Mouse (Mus musculus): ENCODE measurements around the gene 2410004B18Rik. TPM values are rescaled to one million over a fixed set of nuclear protein-coding genes. Genes with fewer than 3 reads are reported as not detected.

Gene 2410004B18Rik
- total RNA-seq, 2 experiments from 2014 or later = 18.0 to 20.6 TPM

GRCm38 (mm10) chr3:145929525-145930400 lies 8.1 kb upstream of the 2410004B18Rik start:
- no peak for DNase-seq

DNA sequence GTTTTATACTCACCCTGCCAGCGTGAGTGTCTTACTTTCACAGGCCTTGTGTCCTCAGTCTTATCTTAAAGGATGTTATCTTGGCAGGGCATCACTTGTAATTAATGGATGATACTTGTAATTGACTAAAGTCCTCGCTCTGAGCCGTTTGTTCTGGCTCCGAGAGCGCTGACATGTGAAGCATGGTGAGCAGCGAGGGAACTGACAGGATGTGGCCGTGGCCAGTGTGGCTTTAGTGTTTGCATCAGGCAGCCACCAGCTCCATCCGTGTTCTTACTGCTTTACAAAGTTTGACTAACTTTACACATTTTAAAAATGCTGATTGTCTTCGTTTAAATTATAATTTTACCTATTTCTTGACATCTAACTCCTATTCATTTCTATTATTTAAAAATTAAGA lies 4.0 kb upstream of the 2410004B18Rik start:
- no peak for DNase-seq

GRCm38 (mm10) chr3:145938405-145939349 lies 863 bp downstream of the 2410004B18Rik start:
- no peak for DNase-seq

DNA sequence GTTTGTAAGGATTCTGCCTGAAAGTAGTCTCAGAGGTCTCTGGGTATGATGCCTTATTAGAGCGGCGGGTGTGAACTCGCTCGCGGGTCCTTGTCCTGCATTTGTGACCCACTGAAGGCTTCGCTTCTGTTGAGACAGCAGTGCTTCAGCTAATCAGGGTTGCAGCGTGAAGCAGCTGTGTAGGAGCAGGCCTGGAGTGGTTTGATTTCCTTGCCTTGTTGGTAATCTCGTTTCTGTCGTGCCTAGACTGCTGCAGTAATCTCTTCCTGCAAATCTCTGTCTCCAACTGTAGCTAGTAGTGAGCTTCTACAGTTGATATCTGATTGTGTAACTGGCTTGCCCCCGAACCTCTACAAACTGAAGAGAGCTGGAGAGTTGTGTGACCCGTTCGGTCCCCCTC lies 1.6 kb downstream of the 2410004B18Rik start:
- no peak for DNase-seq

DNA sequence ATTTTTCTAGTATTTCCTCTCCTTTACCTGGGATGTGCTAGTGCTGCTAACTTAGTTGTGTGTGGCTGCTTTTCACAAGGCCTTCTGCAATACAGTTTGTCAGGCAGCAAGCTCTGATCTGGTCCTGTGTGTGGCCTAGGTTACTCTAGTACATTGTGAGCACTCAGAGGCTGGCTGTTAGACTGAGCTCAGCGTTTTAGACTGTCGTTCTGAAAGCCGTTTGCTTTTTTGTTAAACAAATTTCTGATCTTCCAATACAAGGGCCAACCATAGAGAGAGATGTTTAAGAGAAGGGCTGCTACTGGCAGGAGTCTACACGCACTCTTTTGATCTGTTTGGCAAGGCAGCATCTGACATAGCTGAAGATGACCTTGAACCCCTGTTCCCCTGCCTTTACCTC lies 2.2 kb downstream of the 2410004B18Rik start:
- no peak for DNase-seq

GRCm38 (mm10) chr3:145941971-145942370 lies 4.2 kb downstream of the 2410004B18Rik start:
- peak; percentile 63 to 86 for DNase-seq

- no peak for DNase-seq
These were observed 6.5 kb downstream of the 2410004B18Rik start for GRCm38 (mm10) chr3:145944348-145944747.

DNA sequence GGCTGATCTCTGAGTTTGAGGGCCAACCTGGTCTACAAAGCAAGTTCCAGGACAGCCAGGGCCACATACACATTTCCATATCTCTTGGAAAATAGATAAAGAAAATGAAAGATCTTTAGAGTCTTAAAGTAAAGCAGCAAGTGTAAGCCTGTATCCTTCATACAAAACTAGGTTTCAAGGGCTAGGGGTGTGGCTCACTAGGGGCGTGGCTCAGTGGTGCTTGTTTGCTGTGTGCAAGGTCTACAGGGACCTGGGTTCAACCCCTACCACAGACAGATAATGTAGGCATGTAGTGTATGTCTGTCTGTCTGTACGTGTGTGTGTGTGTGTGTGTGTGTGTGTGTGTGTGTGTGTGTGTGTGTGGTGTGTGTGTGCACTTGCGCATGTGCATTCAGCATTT lies 8.1 kb downstream of the 2410004B18Rik start:
- no peak for DNase-seq

DNA sequence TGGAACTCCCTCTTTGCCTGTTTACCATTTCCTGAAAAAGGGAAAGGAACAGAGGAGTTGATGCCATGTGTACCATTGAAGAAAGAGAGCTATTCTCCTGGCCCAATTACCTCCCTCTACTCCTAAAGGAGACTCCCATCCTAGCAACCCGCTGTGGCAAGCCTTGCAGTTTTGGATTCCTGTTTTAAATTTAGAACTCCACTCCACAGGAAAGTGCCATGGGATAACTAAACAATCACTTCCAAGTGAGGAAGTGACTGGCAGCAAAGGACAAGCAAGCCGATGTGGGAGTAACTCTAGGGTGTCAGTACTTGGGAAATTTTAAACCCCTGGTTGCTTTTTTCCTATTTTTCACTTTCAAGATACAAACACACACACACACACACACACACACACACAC lies 8.8 kb downstream of the 2410004B18Rik start:
- DNase-seq = no peak

- no peak for DNase-seq
These were observed 9.9 kb downstream of the 2410004B18Rik start for GRCm38 (mm10) chr3:145947539-145948204.

DNA sequence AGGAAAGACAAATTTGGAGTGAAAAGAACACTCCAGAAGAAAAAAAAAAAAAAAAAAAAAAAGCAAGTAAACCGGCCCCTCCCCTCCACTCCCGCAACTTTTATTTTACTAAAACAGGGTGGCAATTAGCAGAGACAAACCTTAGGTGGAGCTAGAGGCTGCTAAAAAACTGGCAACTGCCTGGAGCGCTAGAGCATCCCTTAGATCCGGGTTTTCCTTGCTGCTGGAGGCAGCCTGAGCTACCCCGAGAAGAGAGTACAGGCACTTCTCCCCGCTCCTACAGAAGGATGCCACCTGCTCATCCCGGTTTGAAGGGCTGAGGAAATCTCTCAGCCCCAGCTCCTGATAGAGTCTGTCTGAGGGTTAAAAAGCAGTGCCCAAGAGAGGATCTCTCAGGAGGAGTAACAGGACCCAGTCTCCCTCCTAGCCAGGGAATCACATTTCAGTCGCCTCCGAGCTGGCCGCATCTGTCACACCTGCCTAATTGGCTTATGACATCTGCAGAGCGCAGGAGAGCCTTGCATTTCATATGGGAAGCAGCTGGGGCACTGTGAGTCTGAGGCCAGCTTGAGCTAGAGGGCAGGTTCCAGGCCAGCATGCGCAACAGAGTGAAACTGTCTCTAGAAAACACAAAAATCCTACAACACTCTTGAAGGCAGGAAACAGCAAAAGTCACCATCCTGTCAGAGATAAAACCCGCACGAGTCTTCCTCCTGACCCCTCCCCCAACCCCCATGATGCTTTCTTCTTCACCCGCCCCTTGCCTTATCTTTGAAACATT lies 12.4 kb downstream of the 2410004B18Rik start:
- DNase-seq = peak; percentile 64 to 72

DNA sequence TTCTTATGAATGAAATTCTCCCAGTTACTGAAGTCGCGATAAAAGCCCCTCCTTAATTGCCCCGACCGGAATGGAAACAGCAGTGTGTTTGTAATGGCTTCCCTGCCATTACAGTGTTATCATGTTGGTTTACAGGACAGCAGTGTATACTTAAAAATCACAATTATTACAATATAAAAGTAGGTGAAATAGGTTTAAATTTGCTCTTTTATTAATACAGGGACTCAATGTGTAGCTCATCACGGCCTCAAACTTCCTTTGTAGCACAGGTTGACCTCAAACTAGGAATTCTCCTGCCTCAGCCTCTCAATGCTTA lies 13.0 kb downstream of the 2410004B18Rik start:
- DNase-seq = no peak

DNA sequence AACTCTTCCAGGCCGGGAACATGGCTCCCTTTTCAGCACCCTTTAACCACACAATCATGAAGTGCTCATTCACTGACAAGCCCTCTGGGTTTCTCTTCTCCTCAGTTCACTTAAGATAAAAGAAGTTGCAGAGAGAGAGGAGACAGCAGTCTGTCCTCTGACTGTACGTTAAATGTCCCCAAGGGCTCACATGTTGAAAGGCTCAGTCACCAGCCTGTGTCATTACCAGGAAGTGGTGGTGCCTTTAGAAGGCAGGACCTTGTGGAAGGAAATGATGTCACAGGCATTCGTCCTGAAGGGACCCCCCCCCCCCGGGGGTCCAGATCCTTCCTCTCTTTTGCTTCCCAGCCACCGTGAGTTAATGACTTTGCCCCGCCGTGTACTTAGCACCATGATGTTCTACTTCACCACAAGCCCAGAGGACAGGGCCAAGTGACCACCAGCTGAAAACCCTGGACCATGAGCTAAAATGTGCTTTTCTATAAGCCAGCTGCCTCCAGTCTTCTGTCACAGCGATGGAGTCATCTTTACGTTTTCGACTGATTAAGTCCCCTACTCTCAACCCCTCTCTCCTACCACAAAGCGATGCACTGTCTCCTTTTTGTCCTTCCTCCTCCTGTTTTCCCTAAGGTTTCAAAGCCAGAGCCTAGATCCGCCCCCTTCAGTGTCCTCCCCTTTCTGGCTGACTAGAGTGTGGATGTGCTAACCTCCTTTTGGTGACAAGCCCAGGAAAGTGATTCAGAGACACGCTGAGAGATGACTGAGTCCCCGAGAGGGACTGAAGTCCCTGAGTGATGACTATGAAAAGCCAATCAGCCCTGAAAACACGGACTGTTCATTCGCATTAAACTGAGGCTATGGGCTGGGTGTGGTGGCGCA lies 13.7 kb downstream of the 2410004B18Rik start:
- peak; percentile 68 to 77 for DNase-seq

DNA sequence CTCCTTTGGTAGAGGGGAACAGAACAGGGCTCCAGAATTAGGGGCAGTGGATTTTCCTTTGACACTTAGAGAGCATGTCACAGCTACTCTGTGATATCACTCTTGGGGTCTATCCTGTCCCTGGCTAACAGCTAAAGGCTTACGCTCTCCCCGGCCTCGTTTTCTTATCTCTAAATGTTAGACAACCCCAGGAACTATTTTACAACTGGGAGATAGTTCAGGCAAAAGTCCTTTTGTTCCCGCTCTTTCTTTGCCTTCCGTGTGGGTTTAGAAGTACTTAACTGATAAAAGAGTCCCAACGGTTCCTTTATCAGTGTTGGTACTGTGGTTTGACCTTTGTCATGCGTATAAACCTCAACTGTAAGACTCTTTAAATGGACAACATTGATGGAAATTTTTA lies 15.1 kb downstream of the 2410004B18Rik start:
- no peak for DNase-seq

GRCm38 (mm10) chr3:145953411-145953810 lies 15.6 kb downstream of the 2410004B18Rik start:
- DNase-seq = no peak

- DNase-seq = peak; percentile 31 to 57
These were observed 22.0 kb downstream of the 2410004B18Rik start for GRCm38 (mm10) chr3:145959824-145960223.

DNA sequence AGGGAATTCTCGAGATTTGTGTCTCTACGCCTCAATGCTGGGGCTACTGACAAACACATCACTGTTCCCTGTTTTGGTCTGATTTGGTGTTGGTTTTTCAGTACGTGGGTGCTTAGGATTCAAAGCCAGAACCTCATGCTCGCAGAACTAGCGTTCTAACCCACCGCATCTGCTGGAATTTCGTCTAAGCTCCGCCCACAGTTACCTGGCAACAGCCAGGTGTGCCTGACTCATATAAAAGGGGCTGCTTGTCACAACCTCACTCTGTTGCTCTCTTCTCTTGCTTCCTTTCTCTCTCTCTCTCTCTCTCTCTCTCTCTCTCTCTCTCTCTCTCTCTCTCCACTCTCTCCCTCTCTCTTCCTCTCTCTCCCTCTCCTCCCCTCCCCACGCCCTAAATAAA lies 24.6 kb downstream of the 2410004B18Rik start:
- no peak for DNase-seq

DNA sequence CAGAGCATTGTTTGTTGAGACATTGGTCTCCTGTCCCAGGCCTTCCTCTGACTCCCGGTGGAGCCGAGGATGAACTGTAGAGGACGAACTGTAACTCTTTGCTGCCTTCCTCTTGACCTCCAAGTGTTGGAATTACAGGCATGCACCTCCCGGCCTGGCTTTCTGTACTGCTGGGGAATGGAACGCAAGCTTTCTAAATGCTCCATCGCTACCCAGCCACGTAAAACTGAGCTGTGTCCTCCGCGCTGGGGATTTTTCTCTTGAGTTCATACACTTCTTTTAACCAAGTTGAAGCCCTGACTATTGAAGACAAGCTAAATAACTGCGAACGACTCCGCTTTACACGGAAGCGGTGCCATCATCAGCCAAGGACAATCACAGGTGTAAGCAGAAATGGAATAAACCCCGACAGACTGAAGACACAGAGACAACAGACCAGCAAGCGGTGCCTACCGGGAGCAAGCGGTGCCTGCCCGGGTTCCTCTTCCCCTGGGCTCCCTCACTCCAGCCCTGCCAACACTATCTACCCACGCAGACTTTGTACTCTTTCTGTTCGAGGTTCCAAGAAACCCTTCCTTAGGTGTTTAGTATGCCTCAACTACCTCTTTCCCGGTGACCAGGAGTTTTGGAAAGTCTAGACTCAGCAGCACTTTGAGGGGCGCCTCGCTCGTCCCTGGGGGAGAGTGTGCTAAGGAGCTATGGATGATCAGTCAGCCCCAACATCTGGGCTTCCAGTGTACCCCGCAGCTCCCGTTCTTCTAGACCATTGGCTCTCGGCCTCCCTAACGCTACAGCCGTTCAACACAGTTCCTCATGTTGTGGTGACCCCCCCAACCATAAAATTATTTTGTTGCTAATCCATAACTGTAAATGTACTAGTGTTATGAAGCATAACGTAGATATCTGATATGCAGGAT lies 25.5 kb downstream of the 2410004B18Rik start:
- DNase-seq = peak; percentile 48 to 56

DNA sequence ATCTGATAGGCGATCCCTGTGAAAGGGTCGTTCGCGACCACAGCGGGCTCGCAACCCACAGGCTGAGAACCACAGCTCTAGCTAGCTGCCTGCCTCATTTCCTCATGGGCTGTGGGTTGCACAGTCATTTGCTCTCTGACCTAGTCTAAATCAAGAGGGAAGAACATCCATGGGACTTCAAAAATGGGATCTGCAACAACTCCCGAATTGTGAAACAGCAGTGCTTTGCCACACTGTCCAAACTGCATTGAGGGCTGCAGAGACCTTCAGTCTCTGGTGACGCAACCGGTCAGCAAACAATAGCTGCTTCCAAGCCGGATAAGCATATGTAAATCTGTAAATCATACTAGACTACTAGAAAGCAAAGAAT lies 26.2 kb downstream of the 2410004B18Rik start:
- DNase-seq = peak; percentile 59 to 62

DNA sequence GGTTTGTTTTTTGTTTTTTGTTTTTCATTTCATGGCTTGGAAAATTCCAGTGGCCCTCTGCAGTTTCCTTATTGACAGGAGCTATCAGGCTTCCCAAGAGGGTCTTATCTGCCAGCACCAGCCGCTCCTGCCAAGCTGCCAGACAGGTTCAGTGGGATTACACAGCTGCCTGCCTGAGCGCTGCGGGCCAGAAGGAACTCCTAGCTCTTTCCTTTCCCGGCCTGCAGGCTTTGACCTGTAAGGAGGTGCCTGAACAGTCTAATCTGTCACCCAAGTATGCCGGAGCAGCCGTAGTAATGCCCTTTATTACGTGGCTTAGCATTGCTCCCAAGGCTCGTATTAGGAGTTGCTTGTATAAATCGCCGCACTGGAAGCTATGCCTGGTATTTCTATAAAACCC lies 26.7 kb downstream of the 2410004B18Rik start:
- peak; percentile 68 to 73 for DNase-seq
